Mouse (Mus musculus): ENCODE results near the gene Nrxn3. TPM values are rescaled to one million over a fixed set of nuclear protein-coding genes. Genes with fewer than 3 reads are reported as not detected.

Gene Nrxn3
- polyA plus RNA-seq, 1 experiment from 2014 or later: 6.3 TPM

DNA sequence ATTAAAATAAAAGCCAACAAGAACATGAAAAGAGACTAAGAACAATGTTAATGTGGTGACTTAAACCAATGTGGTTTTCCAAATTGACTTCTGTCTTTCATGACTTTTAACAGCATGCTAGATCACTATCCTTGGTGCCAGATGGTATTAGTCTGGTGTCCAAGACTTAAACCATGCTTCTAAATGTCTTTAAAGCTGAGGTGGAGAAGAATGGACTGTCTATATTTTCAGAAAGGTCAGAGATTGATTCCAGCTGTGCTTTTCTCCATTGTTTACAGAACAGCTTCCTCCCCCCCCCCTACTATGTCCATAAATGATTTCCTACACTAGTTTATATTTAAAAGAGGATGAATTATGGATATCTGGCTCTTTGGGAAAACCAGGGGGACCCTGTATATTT lies 1473.5 kb downstream of the Nrxn3 start:
- Histone ChIP-seq H3K9ac (replicated peaks; ENCODE audit: low read depth, low read length) (no peak overlapping the region), H3K4me2 (replicated peaks; ENCODE audit: low read depth, low read length) (no peak overlapping the region), H3K36me3 (ENCODE audit: control insufficient read depth, insufficient read depth, low read length) (no peaks in the 10 kb centered on the region), H3K9me3 (ENCODE audit: control insufficient read depth, low read depth, low read length) (no peaks in the 10 kb centered on the region), H3K27me3 (ENCODE audit: control insufficient read depth, insufficient read depth, low read length) (no peaks in the 10 kb centered on the region), H3K27ac (ENCODE audit: low read length) (no peak overlapping the region), H3K4me3 (ENCODE audit: low read depth, low read length) (no peak overlapping the region), H3K4me1 (ENCODE audit: control insufficient read depth, insufficient read depth, low read length) (no peaks in the 10 kb centered on the region)
- no peak for ATAC-seq (ENCODE audit: insufficient number of reproducible peaks, insufficient read depth, low FRiP score, low read depth)

DNA sequence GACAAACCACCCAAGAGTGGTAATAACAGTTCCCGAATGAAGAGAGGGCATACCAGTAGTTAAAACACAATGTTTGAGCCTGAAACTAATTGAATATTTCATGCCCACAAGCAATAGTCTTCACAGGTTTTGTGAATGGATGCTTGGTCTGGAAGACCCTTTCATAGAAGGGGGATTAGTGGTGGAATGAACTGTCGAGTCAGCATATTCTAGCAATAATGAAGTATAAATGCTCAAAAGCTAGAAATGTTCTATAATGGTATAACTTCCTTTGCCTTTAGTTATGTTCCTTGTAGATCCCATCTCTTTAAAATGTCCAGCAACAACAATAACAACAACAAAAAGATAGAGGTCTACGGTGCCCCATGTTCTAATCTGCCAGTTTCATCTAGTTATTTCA lies 1475.3 kb downstream of the Nrxn3 start:
- H3K4me2 ChIP-seq (replicated peaks; ENCODE audit: low read depth, low read length): no peak overlapping the region
- H3K27me3 ChIP-seq (ENCODE audit: control insufficient read depth, insufficient read depth, low read length): no peaks in the 10 kb centered on the region
- no peaks in the 10 kb centered on the region for H3K9me3 ChIP-seq (ENCODE audit: control insufficient read depth, low read depth, low read length)
- H3K4me3 ChIP-seq (ENCODE audit: low read depth, low read length): no peak overlapping the region
- H3K36me3 ChIP-seq (ENCODE audit: control insufficient read depth, insufficient read depth, low read length): no peaks in the 10 kb centered on the region
- no peaks in the 10 kb centered on the region for H3K4me1 ChIP-seq (ENCODE audit: control insufficient read depth, insufficient read depth, low read length)
- H3K27ac ChIP-seq (ENCODE audit: low read length): no peak overlapping the region
- no peak overlapping the region for H3K9ac ChIP-seq (replicated peaks; ENCODE audit: low read depth, low read length)
- no peak for ATAC-seq (ENCODE audit: insufficient number of reproducible peaks, insufficient read depth, low FRiP score, low read depth)
- 91% methylated on average over 3 of the region's 3 CpGs for WGBS

DNA sequence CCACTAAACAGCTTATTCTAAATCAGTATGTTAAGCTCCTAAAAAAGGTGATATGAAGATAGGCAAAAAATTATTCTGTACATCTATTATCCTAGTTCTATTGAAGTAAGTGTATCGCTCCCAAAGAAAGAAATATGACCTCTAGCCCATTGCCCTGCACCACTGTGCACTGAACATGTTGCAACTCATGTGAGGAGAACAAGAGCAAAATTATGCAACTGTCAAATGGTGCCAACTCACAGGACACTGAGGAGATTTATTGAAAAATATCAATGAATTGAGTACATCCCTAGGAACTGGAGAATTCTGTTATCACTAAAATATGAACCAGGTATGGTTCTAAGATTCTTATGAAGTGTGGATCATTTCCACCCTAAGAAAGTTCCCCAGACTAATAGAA lies 1479.8 kb downstream of the Nrxn3 start:
- ATAC-seq (ENCODE audit: insufficient number of reproducible peaks, insufficient read depth, low FRiP score, low read depth): no peak

DNA sequence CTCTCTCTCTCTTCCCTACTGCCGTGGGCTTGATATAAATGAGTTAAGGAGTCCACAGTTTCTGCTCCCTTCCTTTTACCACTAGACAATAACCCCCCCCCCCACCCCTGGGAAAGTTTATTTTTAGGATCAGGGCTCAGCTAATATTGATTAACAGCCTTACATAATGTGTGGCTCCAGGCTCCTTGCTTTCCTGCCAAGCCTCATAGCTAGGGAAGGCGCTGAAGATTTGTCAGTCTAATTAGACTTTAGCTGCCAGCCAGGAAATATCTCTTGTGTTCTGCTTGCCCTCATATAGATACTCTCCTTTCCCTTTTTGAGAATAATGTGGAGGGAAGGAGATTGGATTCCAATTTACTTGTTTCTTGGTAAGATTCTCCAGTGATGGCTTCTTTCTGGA lies 1488.7 kb downstream of the Nrxn3 start:
- Histone ChIP-seq H3K4me3 (ENCODE audit: low read depth, low read length) (no peak overlapping the region), H3K9ac (replicated peaks; ENCODE audit: low read depth, low read length) (no peak overlapping the region), H3K9me3 (ENCODE audit: control insufficient read depth, low read depth, low read length) (no peaks in the 10 kb centered on the region), H3K36me3 (ENCODE audit: control insufficient read depth, insufficient read depth, low read length) (no peaks in the 10 kb centered on the region), H3K27me3 (ENCODE audit: control insufficient read depth, insufficient read depth, low read length) (no peaks in the 10 kb centered on the region), H3K4me2 (replicated peaks; ENCODE audit: low read depth, low read length) (no peak overlapping the region), H3K4me1 (ENCODE audit: control insufficient read depth, insufficient read depth, low read length) (no peaks in the 10 kb centered on the region), H3K27ac (ENCODE audit: low read length) (no peak overlapping the region)
- WGBS: 47% methylated on average over 2 of the region's 2 CpGs
- no peak for ATAC-seq (ENCODE audit: insufficient number of reproducible peaks, insufficient read depth, low FRiP score, low read depth)

More for the DNA sequence above, 1479.8 kb downstream of the Nrxn3 start:
- WGBS: 90% methylated on average over 1 of the region's 1 CpGs
- no peak overlapping the region for H3K27ac ChIP-seq (ENCODE audit: low read length)
- no peaks in the 10 kb centered on the region for H3K27me3 ChIP-seq (ENCODE audit: control insufficient read depth, insufficient read depth, low read length)
- no peaks in the 10 kb centered on the region for H3K9me3 ChIP-seq (ENCODE audit: control insufficient read depth, low read depth, low read length)
- no peak overlapping the region for H3K4me3 ChIP-seq (ENCODE audit: low read depth, low read length)
- no peaks in the 10 kb centered on the region for H3K36me3 ChIP-seq (ENCODE audit: control insufficient read depth, insufficient read depth, low read length)
- no peaks in the 10 kb centered on the region for H3K4me1 ChIP-seq (ENCODE audit: control insufficient read depth, insufficient read depth, low read length)
- H3K9ac ChIP-seq (replicated peaks; ENCODE audit: low read depth, low read length): no peak overlapping the region
- H3K4me2 ChIP-seq (replicated peaks; ENCODE audit: low read depth, low read length): no peak overlapping the region

DNA sequence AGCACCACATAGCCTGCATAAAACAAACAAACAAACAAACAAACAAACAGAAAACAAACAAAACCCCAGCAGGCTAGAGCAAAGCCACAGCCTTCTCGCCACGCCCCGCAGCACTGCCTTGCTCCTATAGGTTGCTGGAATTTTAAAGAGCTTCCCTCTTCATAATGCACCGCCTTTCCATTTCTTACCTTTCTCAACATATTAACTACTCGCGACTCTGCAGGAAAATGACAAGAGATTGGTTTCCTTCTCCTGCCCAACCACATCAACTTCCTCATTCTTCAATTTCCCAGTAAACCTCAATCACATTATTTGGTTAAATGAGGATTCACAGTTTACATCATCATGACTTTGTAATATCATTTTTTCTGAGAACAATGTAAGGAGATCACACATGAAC lies 1494.4 kb downstream of the Nrxn3 start:
- no peak overlapping the region for H3K4me2 ChIP-seq (replicated peaks; ENCODE audit: low read depth, low read length)
- 69% methylated on average over 6 of the region's 6 CpGs for WGBS

DNA sequence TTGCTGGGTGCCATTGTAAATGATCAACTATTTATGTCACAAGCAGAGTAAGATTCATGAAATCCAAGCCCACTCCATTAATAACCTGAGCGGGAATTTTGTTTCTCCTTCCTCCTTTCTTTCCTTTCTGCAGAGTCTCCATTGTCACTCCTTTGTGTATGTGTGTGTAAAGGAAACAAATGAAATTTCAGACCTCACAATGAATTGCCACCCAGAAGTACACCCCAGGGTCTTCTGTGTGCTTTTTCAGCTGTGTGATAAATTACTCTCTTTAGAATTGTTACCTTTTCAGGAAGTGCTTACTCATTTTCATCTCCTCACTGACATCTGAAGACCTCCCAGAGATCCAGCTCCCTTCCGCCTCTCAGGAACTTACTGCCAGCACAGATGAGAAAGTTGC lies 1506.4 kb downstream of the Nrxn3 start:
- ATAC-seq (ENCODE audit: insufficient number of reproducible peaks, insufficient read depth, low FRiP score, low read depth): no peak
- Histone ChIP-seq H3K4me2 (replicated peaks; ENCODE audit: low read depth, low read length) (no peak overlapping the region), H3K9ac (replicated peaks; ENCODE audit: low read depth, low read length) (no peak overlapping the region), H3K9me3 (ENCODE audit: control insufficient read depth, low read depth, low read length) (no peaks in the 10 kb centered on the region), H3K4me3 (ENCODE audit: low read depth, low read length) (no peak overlapping the region), H3K36me3 (ENCODE audit: control insufficient read depth, insufficient read depth, low read length) (no peaks in the 10 kb centered on the region), H3K27me3 (ENCODE audit: control insufficient read depth, insufficient read depth, low read length) (no peaks in the 10 kb centered on the region), H3K27ac (ENCODE audit: low read length) (no peak overlapping the region), H3K4me1 (ENCODE audit: control insufficient read depth, insufficient read depth, low read length) (no peaks in the 10 kb centered on the region)
- 40% methylated on average over 2 of the region's 2 CpGs for WGBS

More for the DNA sequence above, 1494.4 kb downstream of the Nrxn3 start:
- H3K9me3 ChIP-seq (ENCODE audit: control insufficient read depth, low read depth, low read length): no peaks in the 10 kb centered on the region
- no peak overlapping the region for H3K9ac ChIP-seq (replicated peaks; ENCODE audit: low read depth, low read length)
- no peak overlapping the region for H3K4me3 ChIP-seq (ENCODE audit: low read depth, low read length)
- no peaks in the 10 kb centered on the region for H3K4me1 ChIP-seq (ENCODE audit: control insufficient read depth, insufficient read depth, low read length)
- no peak for ATAC-seq (ENCODE audit: insufficient number of reproducible peaks, insufficient read depth, low FRiP score, low read depth)
- no peaks in the 10 kb centered on the region for H3K27me3 ChIP-seq (ENCODE audit: control insufficient read depth, insufficient read depth, low read length)
- H3K36me3 ChIP-seq (ENCODE audit: control insufficient read depth, insufficient read depth, low read length): no peaks in the 10 kb centered on the region
- H3K27ac ChIP-seq (ENCODE audit: low read length): no peak overlapping the region

DNA sequence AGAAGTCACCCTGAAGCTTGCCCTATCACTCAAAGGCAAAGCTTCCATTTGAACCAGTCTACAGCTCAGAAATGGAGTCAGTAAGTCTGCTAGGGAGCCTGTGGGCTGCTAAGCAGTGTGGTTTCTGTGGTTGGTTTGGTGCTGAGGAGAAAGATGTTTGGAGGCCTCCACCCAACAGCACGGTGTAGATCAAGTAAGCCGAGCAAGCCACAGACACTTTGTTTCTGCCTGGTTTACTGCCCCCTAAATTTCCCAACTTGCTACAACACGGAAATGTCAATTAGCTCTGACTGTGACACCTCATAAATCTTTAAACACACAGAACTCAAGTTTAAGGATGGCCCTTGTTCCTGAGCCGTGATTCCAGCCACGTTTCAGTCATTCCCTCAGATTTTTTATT lies 1513.4 kb downstream of the Nrxn3 start:
- H3K4me1 ChIP-seq (ENCODE audit: control insufficient read depth, insufficient read depth, low read length): no peaks in the 10 kb centered on the region
- no peak overlapping the region for H3K4me2 ChIP-seq (replicated peaks; ENCODE audit: low read depth, low read length)
- H3K9me3 ChIP-seq (ENCODE audit: control insufficient read depth, low read depth, low read length): no peaks in the 10 kb centered on the region
- no peak overlapping the region for H3K4me3 ChIP-seq (ENCODE audit: low read depth, low read length)
- H3K27ac ChIP-seq (ENCODE audit: low read length): no peak overlapping the region
- no peak overlapping the region for H3K9ac ChIP-seq (replicated peaks; ENCODE audit: low read depth, low read length)
- no peak for ATAC-seq (ENCODE audit: insufficient number of reproducible peaks, insufficient read depth, low FRiP score, low read depth)
- no peaks in the 10 kb centered on the region for H3K36me3 ChIP-seq (ENCODE audit: control insufficient read depth, insufficient read depth, low read length)
- 61% methylated on average over 5 of the region's 5 CpGs for WGBS
- no peaks in the 10 kb centered on the region for H3K27me3 ChIP-seq (ENCODE audit: control insufficient read depth, insufficient read depth, low read length)

DNA sequence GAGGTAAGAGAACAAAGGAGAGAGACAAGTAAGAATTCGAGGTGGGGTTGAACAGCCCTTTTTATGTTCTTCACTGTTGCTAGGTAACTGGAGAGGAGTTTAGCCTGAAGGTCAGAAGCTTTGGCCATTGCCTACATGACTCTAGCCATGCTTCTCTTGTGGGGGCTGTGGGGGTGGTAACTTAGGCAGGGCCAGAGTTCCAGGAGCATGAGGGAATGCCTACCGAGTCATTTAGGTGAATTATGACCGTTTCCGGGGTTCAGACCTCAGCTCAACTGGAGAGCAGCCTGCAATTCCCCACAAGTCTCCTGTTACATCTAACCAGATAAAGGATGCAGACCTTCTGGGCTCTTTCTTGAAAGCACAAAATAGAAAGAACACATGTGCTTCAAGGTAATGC lies 1537.6 kb downstream of the Nrxn3 start:
- Histone ChIP-seq H3K27me3 (ENCODE audit: control insufficient read depth, insufficient read depth, low read length) (no peaks in the 10 kb centered on the region), H3K36me3 (ENCODE audit: control insufficient read depth, insufficient read depth, low read length) (no peaks in the 10 kb centered on the region), H3K9ac (replicated peaks; ENCODE audit: low read depth, low read length) (no peak overlapping the region), H3K27ac (ENCODE audit: low read length) (no peak overlapping the region), H3K4me1 (ENCODE audit: control insufficient read depth, insufficient read depth, low read length) (no peaks in the 10 kb centered on the region), H3K4me2 (replicated peaks; ENCODE audit: low read depth, low read length) (no peak overlapping the region), H3K4me3 (ENCODE audit: low read depth, low read length) (no peak overlapping the region), H3K9me3 (ENCODE audit: control insufficient read depth, low read depth, low read length) (no peaks in the 10 kb centered on the region)
- WGBS: 42% methylated on average over 4 of the region's 4 CpGs
- no peak for ATAC-seq (ENCODE audit: insufficient number of reproducible peaks, insufficient read depth, low FRiP score, low read depth)

DNA sequence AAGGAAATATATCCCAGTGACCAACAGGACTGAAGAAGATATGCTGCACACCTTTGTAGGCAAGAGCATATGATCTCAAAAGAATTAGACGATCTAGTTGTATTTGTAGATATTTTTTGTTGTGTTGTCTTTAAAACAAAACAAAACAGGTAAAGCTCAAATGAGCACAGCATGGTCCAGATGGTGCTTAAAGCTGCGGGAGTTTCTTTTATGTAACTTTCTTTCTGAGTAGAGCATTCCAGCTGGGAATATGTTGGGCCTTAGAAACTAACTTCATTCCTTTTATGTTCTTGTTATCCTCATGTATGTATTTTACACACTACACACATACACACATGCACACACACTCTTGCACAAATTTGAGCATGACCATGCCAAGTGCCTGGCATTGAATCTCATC lies 1545.4 kb downstream of the Nrxn3 start:
- Histone ChIP-seq H3K9me3 (ENCODE audit: control insufficient read depth, low read depth, low read length) (no peaks in the 10 kb centered on the region), H3K4me1 (ENCODE audit: control insufficient read depth, insufficient read depth, low read length) (no peaks in the 10 kb centered on the region), H3K27me3 (ENCODE audit: control insufficient read depth, insufficient read depth, low read length) (no peaks in the 10 kb centered on the region), H3K4me3 (ENCODE audit: low read depth, low read length) (no peak overlapping the region), H3K27ac (ENCODE audit: low read length) (no peak overlapping the region), H3K4me2 (replicated peaks; ENCODE audit: low read depth, low read length) (no peak overlapping the region), H3K9ac (replicated peaks; ENCODE audit: low read depth, low read length) (no peak overlapping the region), H3K36me3 (ENCODE audit: control insufficient read depth, insufficient read depth, low read length) (no peaks in the 10 kb centered on the region)
- ATAC-seq (ENCODE audit: insufficient number of reproducible peaks, insufficient read depth, low FRiP score, low read depth): no peak
- WGBS: 89% methylated on average over 2 of the region's 2 CpGs
